Mouse (Mus musculus): ENCODE results near the gene Ube2d3.

DNA sequence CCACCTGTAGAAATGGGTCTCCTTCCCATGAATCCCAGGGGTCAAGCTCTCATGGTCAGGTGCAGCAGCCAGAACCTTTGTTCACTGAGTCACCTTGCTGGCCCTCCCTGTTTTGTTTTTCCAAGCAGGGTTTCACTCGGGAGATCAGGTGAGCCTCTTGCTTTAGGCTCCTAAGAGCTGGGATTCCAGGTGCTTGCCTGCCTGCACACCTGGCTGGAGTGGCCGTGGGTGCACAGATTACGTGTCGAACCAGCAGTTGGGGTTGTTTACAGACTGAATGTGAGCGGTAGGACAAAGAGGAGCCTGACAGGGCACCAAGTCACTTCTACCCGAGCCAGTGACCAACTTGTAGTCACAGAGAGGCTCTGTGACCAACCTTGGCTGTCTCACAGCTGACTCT is 53.2 kb downstream of the Ube2d3 start:
- TF ChIP-seq CTCF (IDR thresholded peaks at IDR 0.05; ENCODE audit: borderline replicate concordance, insufficient read depth, low read depth, low read length) (no peak), POLR2A (IDR thresholded peaks at IDR 0.05; ENCODE audit: borderline replicate concordance, insufficient read depth, low read length) (no peak)

Measured in cerebellum, adult 2 months (tissue).